Mouse (Mus musculus) cerebellum, adult 2 months (tissue): ENCODE results near the gene Nkx6-1. TPM values are rescaled to one million over a fixed set of nuclear protein-coding genes. Genes with fewer than 3 reads are reported as not detected.

Experiments
- DNase-seq, 2 experiments: peaks; one replicate each; pipeline ENCODE4 v3.0.0; 2021
- H3K27ac ChIP-seq: fragments of 200-500 bp; 2 replicates; pipeline ENCODE4 v1.5.1; 2012; ENCODE audit warnings: low read length, control low read depth, inconsistent platforms; ENCODE audit not compliant: insufficient read depth
- H3K27me3 ChIP-seq: fragments of 200-500 bp; 2 replicates; pipeline ENCODE4 v1.6.1; 2012; ENCODE audit warnings: inconsistent platforms, mild to moderate bottlenecking, low read length, moderate library complexity; ENCODE audit not compliant: control insufficient read depth, insufficient read depth
- H3K4me1 ChIP-seq: fragments of 200-500 bp; 2 replicates; pipeline ENCODE4 v1.6.1; 2011; ENCODE audit warnings: low read length; ENCODE audit not compliant: control insufficient read depth, insufficient read depth
- H3K4me3 ChIP-seq: fragments of 200-500 bp; replicated peaks from 2 replicates; pipeline ENCODE3; 2011; ENCODE audit warnings: mild to moderate bottlenecking, low read depth, low read length, control low read depth; ENCODE audit not compliant: insufficient read depth
- CTCF ChIP-seq: fragments of 200-500 bp; IDR thresholded peaks from 2 replicates; pipeline ENCODE4 v1.5.1; 2011; ENCODE audit warnings: low read depth, mild to moderate bottlenecking, control low read depth, low read length, moderate library complexity, borderline replicate concordance; ENCODE audit not compliant: insufficient read depth
- POLR2A ChIP-seq: fragments of 200-500 bp; IDR thresholded peaks from 2 replicates; pipeline ENCODE4 v1.6.1; 2011; ENCODE audit warnings: low read length, control low read depth, borderline replicate concordance; ENCODE audit not compliant: insufficient read depth
- WGBS: fragments of 180-500 bp; shearing (Covaris S2); methylation state at CpG from one replicate; pipeline ENCODE4 v1.1.7; 2018; 5-methylcytosine and 5-hydroxymethylcytosine counted together
- polyA plus RNA-seq: library from polyadenylated mRNA; depleted of rRNA; stranded (reverse); fragments of >200 nt; gene quantifications from 2 replicates; pipeline ENCODE4 v1.2.3, GENCODE M21; 2012; rRNA removed

Nkx6-1 gene
- polyA plus RNA-seq, 1 experiment = 2.0 TPM

DNA sequence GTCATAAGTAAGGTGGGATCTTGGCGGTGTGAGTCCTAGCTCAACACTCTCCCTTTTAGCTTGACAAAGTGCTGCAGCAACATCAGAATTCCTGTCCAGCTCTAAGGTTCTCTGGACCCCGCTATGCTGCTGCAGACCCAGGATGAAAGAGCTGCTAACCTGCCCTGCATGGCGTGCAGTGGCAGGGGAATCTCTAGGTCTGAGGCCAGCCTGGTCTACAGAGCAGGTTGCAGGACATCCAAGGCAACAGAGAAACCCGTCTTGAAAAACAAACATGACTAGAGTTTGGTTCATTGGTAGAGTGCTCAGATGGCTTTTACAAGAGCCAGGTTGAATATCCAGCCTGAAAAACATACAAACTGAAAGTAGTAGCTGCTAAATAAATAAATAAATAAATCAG lies 26.7 kb downstream of the Nkx6-1 start:
- 90% methylated on average over 4 of the region's 4 CpGs for WGBS
- H3K27ac ChIP-seq = no peak overlapping the region
- no peaks in the 10 kb centered on the region for H3K4me1 ChIP-seq
- no peak for DNase-seq
- H3K27me3 ChIP-seq = no peaks in the 10 kb centered on the region
- H3K4me3 ChIP-seq = no peak overlapping the region
- no peak for TF ChIP-seq CTCF
- TF ChIP-seq POLR2A = no peak

Other genes starting within 250 kb of the Nkx6-1 start
- 91.2 and 97.8 TPM in 2 replicates for gene Cds1, start 100.1 kb upstream of the Nkx6-1 start, polyA plus RNA-seq